Mouse (Mus musculus): ENCODE results near the gene Dkk3. TPM values are rescaled to one million over a fixed set of nuclear protein-coding genes. Genes with fewer than 3 reads are reported as not detected.
A peak's percentile ranks its signal among the peaks of the same experiment; 100 is the strongest.

The Dkk3 gene
- 17.5 and 18.5 TPM in 2 replicates for polyA plus RNA-seq (2014; fragmentation: Nextera tagmentation; extraction: Ambion mirVana)

DNA sequence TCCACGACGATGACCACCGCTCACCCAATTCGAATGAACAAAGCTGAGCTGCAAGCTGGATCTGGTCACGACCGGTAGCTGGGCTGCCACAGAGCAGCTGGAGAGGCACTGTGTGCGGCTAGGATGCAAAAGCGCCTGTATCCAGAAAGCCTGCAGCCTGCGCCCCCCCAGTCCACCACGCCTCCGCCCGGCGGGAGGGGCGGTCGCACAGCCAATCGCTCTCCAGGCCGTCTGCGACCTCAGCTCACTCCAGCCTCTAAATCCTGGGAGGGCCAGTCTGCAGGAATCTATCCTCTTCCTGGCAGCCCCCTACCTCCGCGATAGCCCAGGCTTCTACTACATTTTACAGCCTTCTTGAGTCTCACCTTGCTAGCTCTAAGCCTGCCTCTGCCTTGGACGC lies at the start of gene Dkk3:
Dkk3 (minus strand) TSS at position 116 of the 400 bp plus-strand sequence.
- Histone ChIP-seq H3K4me1 (ENCODE audit: control insufficient read depth, insufficient read depth, low read length) (peaks cover 5% of the 10 kb centered on the region; the same call in 1 of the 2 replicates), H3K36me3 (ENCODE audit: control insufficient read depth, insufficient read depth, low read length) (no peaks in the 10 kb centered on the region), H3K9ac (replicated peaks; ENCODE audit: low read length) (peak within 1 kb of the TSS; percentile 38), H3K4me2 (ENCODE audit: low read length) (peak within 1 kb of the TSS; percentile 58), H3K27ac (replicated peaks; ENCODE audit: low read depth, low read length) (no peak within 1 kb of the TSS), H3K27me3 (ENCODE audit: control insufficient read depth, insufficient read depth, low read length) (no peaks in the 10 kb centered on the region; the same call in 1 of the 2 replicates), H3K4me3 (replicated peaks; ENCODE audit: low read depth, low read length) (peak within 1 kb of the TSS; percentile 38), H3K9me3 (ENCODE audit: control insufficient read depth, low read length) (no peaks in the 10 kb centered on the region)
- DNase-seq (peak; percentile 59), ATAC-seq (ENCODE audit: low FRiP score, low TSS enrichment) (no peak)
- 3% methylated on average over 21 of the region's 21 CpGs for WGBS

DNA sequence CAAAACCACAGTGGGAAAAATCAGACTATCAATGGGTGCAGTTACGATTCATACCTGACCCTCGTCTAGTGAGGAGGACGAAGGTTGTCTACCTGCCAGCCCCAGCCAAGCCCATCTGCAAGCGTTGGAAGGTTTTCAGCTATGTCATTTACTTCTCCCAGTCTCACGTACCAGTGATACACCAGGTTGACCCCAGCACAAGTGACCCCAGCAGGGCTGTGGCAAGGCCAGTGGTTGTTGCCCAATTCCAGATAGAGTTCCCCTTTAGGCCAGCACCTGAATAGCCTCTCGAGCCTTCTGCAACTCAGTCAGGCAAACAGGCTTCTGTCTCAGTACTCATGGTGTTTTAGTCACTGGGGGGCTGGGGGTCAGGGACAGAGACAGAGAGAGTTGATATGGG lies 48.9 kb upstream of the Dkk3 start:
- H3K27ac ChIP-seq (replicated peaks; ENCODE audit: low read depth, low read length) = no peak overlapping the region
- no peaks in the 10 kb centered on the region for H3K9me3 ChIP-seq (ENCODE audit: control insufficient read depth, low read length)
- H3K27me3 ChIP-seq (ENCODE audit: control insufficient read depth, insufficient read depth, low read length) = no peaks in the 10 kb centered on the region
- no peak overlapping the region for H3K9ac ChIP-seq (replicated peaks; ENCODE audit: low read length)
- no peak overlapping the region for H3K4me2 ChIP-seq (ENCODE audit: low read length)
- ATAC-seq (ENCODE audit: low FRiP score, low TSS enrichment) (no peak), DNase-seq (no peak)
- no peaks in the 10 kb centered on the region for H3K4me1 ChIP-seq (ENCODE audit: control insufficient read depth, insufficient read depth, low read length)
- H3K4me3 ChIP-seq (replicated peaks; ENCODE audit: low read depth, low read length) = no peak overlapping the region
- 91% methylated on average over 6 of the region's 6 CpGs for WGBS
- no peaks in the 10 kb centered on the region for H3K36me3 ChIP-seq (ENCODE audit: control insufficient read depth, insufficient read depth, low read length)

DNA sequence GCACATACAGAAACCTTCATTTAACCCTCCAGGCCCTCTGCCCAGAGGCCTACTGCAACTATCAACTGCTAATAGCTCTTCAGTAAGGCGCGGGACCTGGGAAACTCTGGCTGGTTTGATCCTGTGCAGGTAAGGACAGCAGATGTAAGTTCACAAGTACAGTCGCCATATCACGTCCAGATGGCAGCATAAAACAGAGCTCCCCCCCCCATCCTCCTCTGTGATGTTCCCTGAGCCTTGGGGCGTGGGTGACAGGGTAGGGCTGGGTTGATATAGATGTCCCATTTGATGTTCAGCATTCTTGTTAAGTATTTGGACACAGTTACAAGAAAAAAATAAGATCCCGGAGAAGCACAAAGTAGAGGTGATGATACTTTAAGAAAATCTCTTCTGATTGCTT lies 46.7 kb upstream of the Dkk3 start:
- no peaks in the 10 kb centered on the region for H3K9me3 ChIP-seq (ENCODE audit: control insufficient read depth, low read length)
- no peaks in the 10 kb centered on the region for H3K27me3 ChIP-seq (ENCODE audit: control insufficient read depth, insufficient read depth, low read length)
- H3K36me3 ChIP-seq (ENCODE audit: control insufficient read depth, insufficient read depth, low read length) = no peaks in the 10 kb centered on the region
- ATAC-seq (ENCODE audit: low FRiP score, low TSS enrichment) (no peak), DNase-seq (no peak)
- H3K4me3 ChIP-seq (replicated peaks; ENCODE audit: low read depth, low read length) = no peak overlapping the region
- no peak overlapping the region for H3K4me2 ChIP-seq (ENCODE audit: low read length)
- H3K27ac ChIP-seq (replicated peaks; ENCODE audit: low read depth, low read length) = no peak overlapping the region
- WGBS = 90% methylated on average over 6 of the region's 6 CpGs
- no peaks in the 10 kb centered on the region for H3K4me1 ChIP-seq (ENCODE audit: control insufficient read depth, insufficient read depth, low read length)
- no peak overlapping the region for H3K9ac ChIP-seq (replicated peaks; ENCODE audit: low read length)

DNA sequence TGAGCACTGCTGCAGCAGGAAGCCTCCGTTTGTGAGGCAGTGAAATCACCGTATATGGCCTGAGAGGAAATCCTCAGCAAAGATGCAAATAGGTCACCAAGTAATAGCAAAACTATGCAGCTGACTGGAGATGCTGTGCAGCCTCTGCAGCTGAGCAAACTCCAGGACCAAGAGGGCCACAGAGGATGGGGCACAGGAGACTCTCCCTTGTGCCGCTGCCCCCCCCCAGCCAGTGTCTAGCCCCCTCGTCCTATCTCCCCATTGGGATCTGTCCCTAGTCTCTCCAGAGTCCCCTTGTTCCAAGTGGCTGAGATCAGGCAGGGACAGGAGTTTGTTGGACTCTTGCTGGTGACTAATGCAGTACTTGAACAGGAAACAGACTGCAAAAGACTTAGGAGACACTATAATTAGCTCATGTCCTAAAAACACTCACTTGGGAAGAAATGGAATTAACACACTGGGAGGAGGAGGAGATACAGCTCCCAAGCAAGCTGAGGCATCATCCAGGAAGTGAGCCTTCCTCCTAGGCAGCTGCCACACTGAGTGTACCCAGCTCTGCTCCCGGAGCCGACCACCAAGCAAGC lies 45.6 kb upstream of the Dkk3 start:
- DNase-seq = no peak
- Histone ChIP-seq H3K4me1 (ENCODE audit: control insufficient read depth, insufficient read depth, low read length) (no peaks in the 10 kb centered on the region), H3K9me3 (ENCODE audit: control insufficient read depth, low read length) (no peaks in the 10 kb centered on the region), H3K4me3 (replicated peaks; ENCODE audit: low read depth, low read length) (no peak overlapping the region), H3K36me3 (ENCODE audit: control insufficient read depth, insufficient read depth, low read length) (no peaks in the 10 kb centered on the region), H3K4me2 (ENCODE audit: low read length) (no peak overlapping the region), H3K27me3 (ENCODE audit: control insufficient read depth, insufficient read depth, low read length) (no peaks in the 10 kb centered on the region), H3K27ac (replicated peaks; ENCODE audit: low read depth, low read length) (no peak overlapping the region), H3K9ac (replicated peaks; ENCODE audit: low read length) (no peak overlapping the region)
- no peak for ATAC-seq (ENCODE audit: low FRiP score, low TSS enrichment)
- WGBS = 74% methylated on average over 6 of the region's 6 CpGs

DNA sequence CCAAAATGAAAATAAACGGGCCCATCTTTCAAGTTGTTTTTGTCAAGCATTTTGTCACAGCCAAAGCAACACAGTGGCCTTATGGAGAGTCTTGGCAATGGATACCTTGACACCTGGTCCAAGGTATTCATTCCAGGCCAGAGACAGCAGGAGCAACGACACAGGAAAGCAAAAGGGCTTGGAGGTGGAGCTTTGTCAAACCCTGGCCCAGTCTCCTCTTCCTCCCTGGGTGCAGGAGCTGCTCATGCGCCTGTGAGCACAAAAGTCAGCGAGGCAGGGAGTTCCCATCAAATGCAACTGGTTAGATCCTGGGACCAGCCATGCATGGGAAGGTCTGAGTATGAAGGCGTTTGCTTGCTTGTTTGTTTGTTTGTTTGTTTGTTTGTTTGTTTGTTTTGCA lies 45.1 kb upstream of the Dkk3 start:
- Histone ChIP-seq H3K9ac (replicated peaks; ENCODE audit: low read length) (no peak overlapping the region), H3K27me3 (ENCODE audit: control insufficient read depth, insufficient read depth, low read length) (no peaks in the 10 kb centered on the region)
- 75% methylated on average over 5 of the region's 5 CpGs for WGBS

DNA sequence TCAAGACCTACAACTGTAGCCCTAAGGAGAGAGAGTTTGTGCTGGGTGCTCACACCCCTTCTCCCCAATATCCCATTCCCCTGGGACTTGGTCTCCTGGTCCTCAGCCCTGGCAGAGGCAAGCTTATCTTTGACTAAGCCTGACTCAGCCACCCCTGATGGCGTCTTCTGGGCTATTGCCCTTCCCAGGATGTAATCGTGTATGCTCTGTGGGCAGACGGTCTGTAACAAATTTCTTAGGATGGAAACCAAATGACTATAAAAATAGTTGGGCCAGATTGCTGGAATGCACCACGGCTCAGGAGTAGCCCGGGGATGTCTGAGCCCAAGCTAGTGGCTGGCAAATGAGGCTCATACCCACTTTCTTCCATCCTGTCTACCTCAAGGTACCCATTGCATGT lies 44.0 kb upstream of the Dkk3 start:
- Histone ChIP-seq H3K9ac (replicated peaks; ENCODE audit: low read length) (no peak overlapping the region), H3K4me3 (replicated peaks; ENCODE audit: low read depth, low read length) (no peak overlapping the region), H3K4me2 (ENCODE audit: low read length) (no peak overlapping the region), H3K9me3 (ENCODE audit: control insufficient read depth, low read length) (no peaks in the 10 kb centered on the region), H3K27ac (replicated peaks; ENCODE audit: low read depth, low read length) (no peak overlapping the region), H3K36me3 (ENCODE audit: control insufficient read depth, insufficient read depth, low read length) (no peaks in the 10 kb centered on the region), H3K4me1 (ENCODE audit: control insufficient read depth, insufficient read depth, low read length) (no peaks in the 10 kb centered on the region), H3K27me3 (ENCODE audit: control insufficient read depth, insufficient read depth, low read length) (no peaks in the 10 kb centered on the region)
- ATAC-seq (ENCODE audit: low FRiP score, low TSS enrichment) (no peak), DNase-seq (no peak)
- 90% methylated on average over 5 of the region's 5 CpGs for WGBS

More for the DNA sequence above, 45.1 kb upstream of the Dkk3 start:
- ATAC-seq (ENCODE audit: low FRiP score, low TSS enrichment) (no peak), DNase-seq (no peak)
- H3K9me3 ChIP-seq (ENCODE audit: control insufficient read depth, low read length) = no peaks in the 10 kb centered on the region
- no peak overlapping the region for H3K4me2 ChIP-seq (ENCODE audit: low read length)
- no peak overlapping the region for H3K4me3 ChIP-seq (replicated peaks; ENCODE audit: low read depth, low read length)
- H3K4me1 ChIP-seq (ENCODE audit: control insufficient read depth, insufficient read depth, low read length) = no peaks in the 10 kb centered on the region
- H3K36me3 ChIP-seq (ENCODE audit: control insufficient read depth, insufficient read depth, low read length) = no peaks in the 10 kb centered on the region
- no peak overlapping the region for H3K27ac ChIP-seq (replicated peaks; ENCODE audit: low read depth, low read length)

DNA sequence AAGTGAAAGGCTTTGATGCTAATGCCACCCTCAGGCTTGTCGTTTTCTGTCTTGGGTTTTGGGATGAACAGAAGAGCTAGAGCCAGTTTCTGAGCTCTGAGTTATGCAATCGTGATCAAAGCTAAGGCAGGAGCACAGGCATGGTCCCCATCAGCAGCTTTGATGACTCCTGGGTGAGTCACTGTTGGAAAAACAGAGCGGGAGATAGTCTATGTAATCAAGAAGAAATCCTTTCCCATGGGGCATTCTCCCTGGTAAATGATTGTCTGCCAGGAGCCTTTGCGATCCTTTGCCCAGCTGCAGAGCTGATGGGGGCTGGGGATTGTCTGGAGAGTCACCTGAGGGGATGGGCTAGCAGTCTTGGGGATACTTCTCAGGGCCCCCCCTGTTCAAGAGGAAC lies 43.3 kb upstream of the Dkk3 start:
- Histone ChIP-seq H3K9ac (replicated peaks; ENCODE audit: low read length) (no peak overlapping the region), H3K4me2 (ENCODE audit: low read length) (no peak overlapping the region), H3K4me1 (ENCODE audit: control insufficient read depth, insufficient read depth, low read length) (no peaks in the 10 kb centered on the region), H3K36me3 (ENCODE audit: control insufficient read depth, insufficient read depth, low read length) (no peaks in the 10 kb centered on the region), H3K9me3 (ENCODE audit: control insufficient read depth, low read length) (no peaks in the 10 kb centered on the region), H3K27me3 (ENCODE audit: control insufficient read depth, insufficient read depth, low read length) (no peaks in the 10 kb centered on the region), H3K27ac (replicated peaks; ENCODE audit: low read depth, low read length) (no peak overlapping the region), H3K4me3 (replicated peaks; ENCODE audit: low read depth, low read length) (no peak overlapping the region)
- ATAC-seq (ENCODE audit: low FRiP score, low TSS enrichment) = no peak
- no peak for DNase-seq
- 51% methylated on average over 4 of the region's 4 CpGs for WGBS

DNA sequence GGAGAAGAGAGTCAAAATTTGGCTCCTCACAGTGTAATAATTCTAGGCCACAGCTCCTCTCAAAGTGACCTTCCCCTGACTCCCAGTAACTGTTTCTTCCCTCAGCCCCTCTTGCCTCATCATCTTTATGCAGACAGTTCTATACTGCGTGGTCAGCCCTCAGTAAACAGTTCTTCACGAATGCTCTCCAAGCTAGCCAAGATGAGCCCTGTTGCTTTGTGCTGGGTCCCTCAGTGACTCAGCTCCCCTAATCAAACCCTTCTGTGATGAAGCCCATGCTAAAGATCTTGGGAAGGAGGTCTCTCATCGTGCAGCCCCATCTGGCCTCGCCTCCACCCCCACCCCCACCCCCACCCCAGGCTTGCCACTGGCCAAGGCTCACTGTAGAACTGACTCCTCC lies 41.9 kb upstream of the Dkk3 start:
- H3K36me3 ChIP-seq (ENCODE audit: control insufficient read depth, insufficient read depth, low read length) = no peaks in the 10 kb centered on the region
- H3K27ac ChIP-seq (replicated peaks; ENCODE audit: low read depth, low read length) = no peak overlapping the region
- no peak overlapping the region for H3K9ac ChIP-seq (replicated peaks; ENCODE audit: low read length)
- no peaks in the 10 kb centered on the region for H3K9me3 ChIP-seq (ENCODE audit: control insufficient read depth, low read length)
- no peak overlapping the region for H3K4me3 ChIP-seq (replicated peaks; ENCODE audit: low read depth, low read length)
- H3K4me2 ChIP-seq (ENCODE audit: low read length) = no peak overlapping the region
- no peaks in the 10 kb centered on the region for H3K27me3 ChIP-seq (ENCODE audit: control insufficient read depth, insufficient read depth, low read length)
- no peak for ATAC-seq (ENCODE audit: low FRiP score, low TSS enrichment)
- WGBS = 37% methylated on average over 4 of the region's 4 CpGs
- DNase-seq = no peak
- no peaks in the 10 kb centered on the region for H3K4me1 ChIP-seq (ENCODE audit: control insufficient read depth, insufficient read depth, low read length)

DNA sequence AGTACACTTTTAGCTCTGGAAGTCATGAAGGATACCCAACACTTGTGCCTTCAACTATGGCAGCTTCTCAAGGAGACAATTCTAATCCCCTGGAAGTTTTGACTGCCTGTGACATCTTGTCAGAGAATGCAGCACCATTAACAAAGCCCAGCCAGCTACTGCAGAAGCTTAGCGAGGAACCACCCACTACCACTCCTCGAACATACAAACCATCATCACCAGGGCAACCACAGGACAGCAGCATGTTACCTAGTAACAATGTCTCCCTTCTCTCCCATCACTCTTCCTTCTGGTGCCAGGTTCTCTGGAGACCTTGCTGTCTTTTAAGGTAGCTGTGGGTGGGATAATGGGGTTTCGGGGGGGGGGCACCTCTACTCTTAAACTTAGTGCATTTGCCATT lies 40.5 kb upstream of the Dkk3 start:
- no peak overlapping the region for H3K4me2 ChIP-seq (ENCODE audit: low read length)
- no peaks in the 10 kb centered on the region for H3K4me1 ChIP-seq (ENCODE audit: control insufficient read depth, insufficient read depth, low read length)
- WGBS = 38% methylated on average over 3 of the region's 3 CpGs

More for the DNA sequence above, 40.5 kb upstream of the Dkk3 start:
- H3K9ac ChIP-seq (replicated peaks; ENCODE audit: low read length) = no peak overlapping the region
- no peaks in the 10 kb centered on the region for H3K9me3 ChIP-seq (ENCODE audit: control insufficient read depth, low read length)
- no peaks in the 10 kb centered on the region for H3K27me3 ChIP-seq (ENCODE audit: control insufficient read depth, insufficient read depth, low read length)
- no peak for ATAC-seq (ENCODE audit: low FRiP score, low TSS enrichment)
- H3K4me3 ChIP-seq (replicated peaks; ENCODE audit: low read depth, low read length) = no peak overlapping the region
- no peaks in the 10 kb centered on the region for H3K36me3 ChIP-seq (ENCODE audit: control insufficient read depth, insufficient read depth, low read length)
- no peak overlapping the region for H3K27ac ChIP-seq (replicated peaks; ENCODE audit: low read depth, low read length)
- no peak for DNase-seq

Measured in midbrain, embryonic 14.5 days (tissue).